Mouse (Mus musculus): ENCODE results near the gene Sox13.

GRCm38 (mm10) chr1:133368644-133369043 is 55.5 kb downstream of the Sox13 start:
- TF ChIP-seq CTCF (conservative IDR thresholded peaks at IDR 0.05; ENCODE audit: low read length) (no peak), POU5F1 (IDR thresholded peaks at IDR 0.05; ENCODE audit: borderline replicate concordance, low read length) (no peak)

All from E14TG2a.4 (cell line).